Mouse (Mus musculus): ENCODE results near the gene Tmem30a. TPM values are rescaled to one million over a fixed set of nuclear protein-coding genes. Genes with fewer than 3 reads are reported as not detected.

Tmem30a gene
- polyA plus RNA-seq, 1 experiment from 2014 or later: 95.1 TPM

GRCm38 (mm10) chr9:79806317-79807075 is 13.2 kb upstream of the Tmem30a start:
- Histone ChIP-seq H3K4me3 (ENCODE audit: low read depth, low read length) (no peak overlapping the region), H3K4me1 (replicated peaks; ENCODE audit: control insufficient read depth, insufficient read depth, low read length) (no peaks in the 10 kb centered on the region), H3K4me2 (replicated peaks; ENCODE audit: low read depth, low read length) (no peak overlapping the region), H3K9ac (ENCODE audit: low read depth, low read length) (no peak overlapping the region), H3K27me3 (ENCODE audit: control insufficient read depth, insufficient read depth, low read length) (no peaks in the 10 kb centered on the region), H3K9me3 (ENCODE audit: control insufficient read depth, low read length) (no peaks in the 10 kb centered on the region), H3K27ac (ENCODE audit: low read depth, low read length) (no peak overlapping the region), H3K36me3 (ENCODE audit: control insufficient read depth, insufficient read depth, low read length) (no peaks in the 10 kb centered on the region)
- 50% methylated on average over 12 of the region's 12 CpGs for WGBS
- 0 out of 2 replicates have a peak, but pooled peaks have one; percentile 35 for ATAC-seq (ENCODE audit: low FRiP score)
- peak; percentile 72 for DNase-seq (ENCODE audit: low spot score)

DNA sequence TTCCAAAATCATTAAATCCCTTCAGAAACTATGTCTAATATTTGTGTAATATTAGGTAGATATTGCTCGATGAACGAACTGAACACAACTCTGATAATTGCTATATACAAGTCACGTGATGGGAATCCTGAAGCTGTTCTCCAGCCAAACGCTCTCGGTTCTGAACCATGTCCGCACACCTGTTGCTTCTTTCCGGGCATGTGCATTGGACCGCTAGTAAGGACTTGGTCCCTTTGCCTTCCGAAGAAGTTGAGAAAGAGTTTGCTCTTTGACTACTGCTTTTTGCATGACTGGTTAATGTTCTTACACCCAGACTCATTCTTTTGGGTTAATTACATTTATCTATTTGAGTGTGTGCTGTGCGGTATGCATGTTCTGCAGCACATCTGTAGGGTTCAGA is 12.1 kb upstream of the Tmem30a start:
- DNase-seq (ENCODE audit: low spot score) (no peak), ATAC-seq (ENCODE audit: low FRiP score) (no peak)
- WGBS: 87% methylated on average over 10 of the region's 10 CpGs
- H3K9ac ChIP-seq (ENCODE audit: low read depth, low read length): no peak overlapping the region
- no peaks in the 10 kb centered on the region for H3K9me3 ChIP-seq (ENCODE audit: control insufficient read depth, low read length)
- no peak overlapping the region for H3K4me3 ChIP-seq (ENCODE audit: low read depth, low read length)
- no peaks in the 10 kb centered on the region for H3K4me1 ChIP-seq (replicated peaks; ENCODE audit: control insufficient read depth, insufficient read depth, low read length)
- H3K27ac ChIP-seq (ENCODE audit: low read depth, low read length): no peak overlapping the region
- no peaks in the 10 kb centered on the region for H3K27me3 ChIP-seq (ENCODE audit: control insufficient read depth, insufficient read depth, low read length)
- no peaks in the 10 kb centered on the region for H3K36me3 ChIP-seq (ENCODE audit: control insufficient read depth, insufficient read depth, low read length)
- no peak overlapping the region for H3K4me2 ChIP-seq (replicated peaks; ENCODE audit: low read depth, low read length)

- H3K4me2 ChIP-seq (replicated peaks; ENCODE audit: low read depth, low read length): no peak overlapping the region
- H3K36me3 ChIP-seq (ENCODE audit: control insufficient read depth, insufficient read depth, low read length): no peaks in the 10 kb centered on the region
- H3K9ac ChIP-seq (ENCODE audit: low read depth, low read length): no peak overlapping the region
- no peaks in the 10 kb centered on the region for H3K4me1 ChIP-seq (replicated peaks; ENCODE audit: control insufficient read depth, insufficient read depth, low read length)
- H3K9me3 ChIP-seq (ENCODE audit: control insufficient read depth, low read length): no peaks in the 10 kb centered on the region
- ATAC-seq (ENCODE audit: low FRiP score) (no peak), DNase-seq (ENCODE audit: low spot score) (no peak)
- H3K4me3 ChIP-seq (ENCODE audit: low read depth, low read length): no peak overlapping the region
- WGBS: 69% methylated on average over 7 of the region's 7 CpGs
- H3K27ac ChIP-seq (ENCODE audit: low read depth, low read length): no peak overlapping the region
- no peaks in the 10 kb centered on the region for H3K27me3 ChIP-seq (ENCODE audit: control insufficient read depth, insufficient read depth, low read length)
Measured at GRCm38 (mm10) chr9:79796461-79797135, 3.3 kb upstream of the Tmem30a start.

DNA sequence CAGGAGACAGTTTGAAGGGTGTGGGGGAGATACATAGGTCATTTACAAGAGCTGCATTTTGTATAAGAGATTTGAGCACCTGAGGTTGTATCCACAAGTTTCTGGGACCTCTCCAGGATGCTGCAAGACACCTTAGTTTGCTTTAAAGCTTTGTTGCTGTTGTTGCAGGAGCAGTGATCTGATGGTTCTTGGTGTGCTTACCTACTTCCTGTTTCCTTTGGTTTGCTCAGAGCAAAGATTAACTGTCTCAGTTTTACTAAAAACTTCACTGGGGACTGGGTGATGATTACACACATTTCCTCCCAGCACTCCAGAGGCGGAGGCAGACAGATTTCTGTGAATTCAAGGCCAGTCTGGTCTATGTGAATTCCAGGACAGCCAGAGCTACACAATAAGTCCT is 1.8 kb upstream of the Tmem30a start:
- no peak for ATAC-seq (ENCODE audit: low FRiP score)
- Histone ChIP-seq H3K4me3 (ENCODE audit: low read depth, low read length) (no peak overlapping the region), H3K27me3 (ENCODE audit: control insufficient read depth, insufficient read depth, low read length) (no peaks in the 10 kb centered on the region), H3K4me2 (replicated peaks; ENCODE audit: low read depth, low read length) (no peak overlapping the region), H3K4me1 (replicated peaks; ENCODE audit: control insufficient read depth, insufficient read depth, low read length) (no peaks in the 10 kb centered on the region), H3K9me3 (ENCODE audit: control insufficient read depth, low read length) (no peaks in the 10 kb centered on the region), H3K9ac (ENCODE audit: low read depth, low read length) (no peak overlapping the region), H3K27ac (ENCODE audit: low read depth, low read length) (no peak overlapping the region), H3K36me3 (ENCODE audit: control insufficient read depth, insufficient read depth, low read length) (no peaks in the 10 kb centered on the region)
- 100% methylated on average over 1 of the region's 1 CpGs for WGBS
- no peak for DNase-seq (ENCODE audit: low spot score)

GRCm38 (mm10) chr9:79785794-79786085 is 7.6 kb downstream of the Tmem30a start:
- Histone ChIP-seq H3K36me3 (ENCODE audit: control insufficient read depth, insufficient read depth, low read length) (no peaks in the 10 kb centered on the region), H3K4me2 (replicated peaks; ENCODE audit: low read depth, low read length) (no peak overlapping the region), H3K9me3 (ENCODE audit: control insufficient read depth, low read length) (no peaks in the 10 kb centered on the region), H3K27me3 (ENCODE audit: control insufficient read depth, insufficient read depth, low read length) (no peaks in the 10 kb centered on the region), H3K27ac (ENCODE audit: low read depth, low read length) (no peak overlapping the region), H3K4me3 (ENCODE audit: low read depth, low read length) (no peak overlapping the region), H3K4me1 (replicated peaks; ENCODE audit: control insufficient read depth, insufficient read depth, low read length) (no peaks in the 10 kb centered on the region), H3K9ac (ENCODE audit: low read depth, low read length) (no peak overlapping the region)
- DNase-seq (ENCODE audit: low spot score) (no peak), ATAC-seq (ENCODE audit: low FRiP score) (no peak)
- 91% methylated on average over 2 of the region's 2 CpGs for WGBS

GRCm38 (mm10) chr9:79784934-79785793 is 8.1 kb downstream of the Tmem30a start:
- H3K4me1 ChIP-seq (replicated peaks; ENCODE audit: control insufficient read depth, insufficient read depth, low read length): no peaks in the 10 kb centered on the region
- DNase-seq (ENCODE audit: low spot score): no peak
- H3K4me2 ChIP-seq (replicated peaks; ENCODE audit: low read depth, low read length): no peak overlapping the region
- H3K9me3 ChIP-seq (ENCODE audit: control insufficient read depth, low read length): no peaks in the 10 kb centered on the region
- ATAC-seq (ENCODE audit: low FRiP score): no peak
- no peaks in the 10 kb centered on the region for H3K27me3 ChIP-seq (ENCODE audit: control insufficient read depth, insufficient read depth, low read length)
- no peak overlapping the region for H3K9ac ChIP-seq (ENCODE audit: low read depth, low read length)
- 93% methylated on average over 2 of the region's 2 CpGs for WGBS
- no peak overlapping the region for H3K4me3 ChIP-seq (ENCODE audit: low read depth, low read length)
- no peak overlapping the region for H3K27ac ChIP-seq (ENCODE audit: low read depth, low read length)
- no peaks in the 10 kb centered on the region for H3K36me3 ChIP-seq (ENCODE audit: control insufficient read depth, insufficient read depth, low read length)

DNA sequence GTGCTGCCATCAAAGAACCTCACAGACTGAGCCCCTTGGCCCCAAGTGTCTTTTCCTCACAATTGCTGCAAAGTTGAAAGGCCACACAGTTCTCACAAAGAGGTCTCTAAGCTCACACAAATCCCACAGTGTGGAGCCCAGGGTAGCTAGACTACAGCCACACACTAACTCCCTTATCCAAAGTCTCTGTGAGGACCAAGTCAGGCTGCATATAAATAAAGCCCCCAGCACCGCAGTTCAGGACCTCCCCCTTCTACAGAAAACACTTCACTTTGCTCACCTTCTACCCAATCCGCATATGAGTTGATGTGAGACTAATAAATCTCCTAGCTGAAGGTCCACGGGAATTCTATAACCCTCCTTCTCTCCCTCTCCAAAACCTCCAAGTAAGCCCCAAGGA is 8.9 kb downstream of the Tmem30a start:
- no peaks in the 10 kb centered on the region for H3K27me3 ChIP-seq (ENCODE audit: control insufficient read depth, insufficient read depth, low read length)
- WGBS: 68% methylated on average over 3 of the region's 3 CpGs
- DNase-seq (ENCODE audit: low spot score) (no peak), ATAC-seq (ENCODE audit: low FRiP score) (no peak)
- H3K36me3 ChIP-seq (ENCODE audit: control insufficient read depth, insufficient read depth, low read length): no peaks in the 10 kb centered on the region
- H3K9me3 ChIP-seq (ENCODE audit: control insufficient read depth, low read length): no peaks in the 10 kb centered on the region
- H3K9ac ChIP-seq (ENCODE audit: low read depth, low read length): no peak overlapping the region
- no peaks in the 10 kb centered on the region for H3K4me1 ChIP-seq (replicated peaks; ENCODE audit: control insufficient read depth, insufficient read depth, low read length)
- no peak overlapping the region for H3K27ac ChIP-seq (ENCODE audit: low read depth, low read length)
- no peak overlapping the region for H3K4me2 ChIP-seq (replicated peaks; ENCODE audit: low read depth, low read length)
- no peak overlapping the region for H3K4me3 ChIP-seq (ENCODE audit: low read depth, low read length)

- Histone ChIP-seq H3K36me3 (ENCODE audit: control insufficient read depth, insufficient read depth, low read length) (no peaks in the 10 kb centered on the region), H3K27me3 (ENCODE audit: control insufficient read depth, insufficient read depth, low read length) (no peaks in the 10 kb centered on the region), H3K9ac (ENCODE audit: low read depth, low read length) (no peak overlapping the region), H3K27ac (ENCODE audit: low read depth, low read length) (no peak overlapping the region), H3K4me1 (replicated peaks; ENCODE audit: control insufficient read depth, insufficient read depth, low read length) (no peaks in the 10 kb centered on the region), H3K9me3 (ENCODE audit: control insufficient read depth, low read length) (no peaks in the 10 kb centered on the region), H3K4me2 (replicated peaks; ENCODE audit: low read depth, low read length) (no peak overlapping the region), H3K4me3 (ENCODE audit: low read depth, low read length) (no peak overlapping the region)
- ATAC-seq (ENCODE audit: low FRiP score) (no peak), DNase-seq (ENCODE audit: low spot score) (no peak)
- WGBS: 80% methylated on average over 2 of the region's 2 CpGs
Measured at GRCm38 (mm10) chr9:79779354-79779753, 14.0 kb downstream of the Tmem30a start.
